Mouse (Mus musculus): ENCODE results near the gene E2f8. TPM values are rescaled to one million over a fixed set of nuclear protein-coding genes. Genes with fewer than 3 reads are reported as not detected.

Gene E2f8
- polyA plus RNA-seq, 1 experiment from 2014 or later = 12.6 TPM

GRCm38 (mm10) chr7:48829177-48829910 lies 52.1 kb downstream of the E2f8 start:
- Histone ChIP-seq H3K36me3 (ENCODE audit: poor library complexity, severe bottlenecking) (peaks cover 36% of the 10 kb centered on the region), H3K27ac (no peak overlapping the region), H3K27me3 (no peaks in the 10 kb centered on the region), H3K9ac (no peak overlapping the region), H3K4me2 (no peak overlapping the region), H3K4me3 (no peak overlapping the region), H3K9me3 (replicated peaks) (no peaks in the 10 kb centered on the region), H3K4me1 (peaks cover 1% of the 10 kb centered on the region)
- WGBS = 85% methylated on average over 5 of the region's 5 CpGs
- no peak for ATAC-seq

GRCm38 (mm10) chr7:48825170-48825569 lies 56.2 kb downstream of the E2f8 start:
- Histone ChIP-seq H3K4me1 (no peaks in the 10 kb centered on the region), H3K36me3 (ENCODE audit: poor library complexity, severe bottlenecking) (peaks cover 67% of the 10 kb centered on the region), H3K27me3 (no peaks in the 10 kb centered on the region), H3K9me3 (replicated peaks) (no peaks in the 10 kb centered on the region), H3K9ac (no peak overlapping the region), H3K27ac (no peak overlapping the region), H3K4me2 (no peak overlapping the region), H3K4me3 (no peak overlapping the region)
- no peak for ATAC-seq
- 95% methylated on average over 6 of the region's 6 CpGs for WGBS

DNA sequence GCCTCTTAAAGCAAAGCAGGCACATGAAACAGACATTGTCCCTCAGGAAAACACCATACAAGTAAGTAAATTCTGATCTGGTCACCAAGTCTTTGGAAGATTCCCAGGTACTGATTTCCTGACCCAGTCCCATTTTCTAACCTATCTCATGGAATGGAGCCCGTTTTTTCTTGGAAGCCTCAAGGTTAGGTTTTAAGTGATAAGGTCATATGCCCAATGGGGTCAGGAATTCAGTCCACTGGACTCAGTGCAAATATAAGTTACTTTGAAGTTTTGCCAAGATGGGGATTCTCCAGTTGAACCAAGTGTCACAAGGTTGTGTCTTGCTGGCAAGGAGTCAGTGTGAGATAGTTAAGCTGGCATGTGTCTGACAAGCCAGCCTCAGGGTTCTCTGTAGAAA lies 56.7 kb downstream of the E2f8 start:
- no peaks in the 10 kb centered on the region for H3K27me3 ChIP-seq
- no peak overlapping the region for H3K4me3 ChIP-seq
- H3K27ac ChIP-seq = no peak overlapping the region
- no peaks in the 10 kb centered on the region for H3K9me3 ChIP-seq (replicated peaks)
- ATAC-seq = no peak
- WGBS = 98% methylated on average over 1 of the region's 1 CpGs
- H3K9ac ChIP-seq = no peak overlapping the region
- H3K4me2 ChIP-seq = no peak overlapping the region
- H3K36me3 ChIP-seq (ENCODE audit: poor library complexity, severe bottlenecking) = peaks cover 72% of the 10 kb centered on the region
- H3K4me1 ChIP-seq = no peaks in the 10 kb centered on the region

GRCm38 (mm10) chr7:48823621-48824020 lies 57.8 kb downstream of the E2f8 start:
- Histone ChIP-seq H3K36me3 (ENCODE audit: poor library complexity, severe bottlenecking) (peaks cover 82% of the 10 kb centered on the region), H3K27ac (no peak overlapping the region), H3K4me1 (no peaks in the 10 kb centered on the region), H3K9me3 (replicated peaks) (no peaks in the 10 kb centered on the region), H3K27me3 (no peaks in the 10 kb centered on the region), H3K4me2 (no peak overlapping the region), H3K9ac (no peak overlapping the region), H3K4me3 (no peak overlapping the region)
- 96% methylated on average over 3 of the region's 3 CpGs for WGBS
- ATAC-seq = no peak

- H3K4me1 ChIP-seq = no peaks in the 10 kb centered on the region
- no peak overlapping the region for H3K4me2 ChIP-seq
- 62% methylated on average over 5 of the region's 5 CpGs for WGBS
- H3K4me3 ChIP-seq = no peak overlapping the region
- no peak for ATAC-seq
- peaks cover 84% of the 10 kb centered on the region for H3K36me3 ChIP-seq (ENCODE audit: poor library complexity, severe bottlenecking)
- H3K9me3 ChIP-seq (replicated peaks) = no peaks in the 10 kb centered on the region
- H3K9ac ChIP-seq = no peak overlapping the region
- no peaks in the 10 kb centered on the region for H3K27me3 ChIP-seq
- no peak overlapping the region for H3K27ac ChIP-seq
Observed at GRCm38 (mm10) chr7:48821654-48822053, 59.7 kb downstream of the E2f8 start.

Other genes starting within 250 kb of the E2f8 start
- not detected in 2 replicates for gene Mrgprb3, start 237.8 kb downstream of the E2f8 start, polyA plus RNA-seq (2015; fragmentation: Nextera tagmentation; extraction: Ambion mirVana)
- 38.5 and 42.3 TPM in 2 replicates for gene Zdhhc13, start 92.6 kb downstream of the E2f8 start, polyA plus RNA-seq (2015; fragmentation: Nextera tagmentation; extraction: Ambion mirVana)
- 0.77 TPM in 1 of 2 replicates, not detected in the other for gene Csrp3, start 33.6 kb downstream of the E2f8 start, polyA plus RNA-seq (2015; fragmentation: Nextera tagmentation; extraction: Ambion mirVana)
- gene Nav2, start 27.1 kb upstream of the E2f8 start, polyA plus RNA-seq (2015; fragmentation: Nextera tagmentation; extraction: Ambion mirVana) = 11.2 and 11.4 TPM in 2 replicates